Mouse (Mus musculus): ENCODE results near the gene E130309D02Rik. TPM values are rescaled to one million over a fixed set of nuclear protein-coding genes. Genes with fewer than 3 reads are reported as not detected.

Gene E130309D02Rik
- total RNA-seq, 2 experiments from 2014 or later = 22.9 to 34.2 TPM

GRCm38 (mm10) chr5:143314183-143314729, 904 bp downstream of the E130309D02Rik start:
- no peak for DNase-seq (ENCODE audit: low spot score in 2 of 2)

- peak; percentile 70 to 76 for DNase-seq (ENCODE audit: low spot score in 2 of 2)
Observed at GRCm38 (mm10) chr5:143311886-143312285, 3.3 kb downstream of the E130309D02Rik start.

- DNase-seq (ENCODE audit: low spot score in 2 of 2) = no peak
Observed at GRCm38 (mm10) chr5:143309916-143310315, 5.2 kb downstream of the E130309D02Rik start.

GRCm38 (mm10) chr5:143308825-143309224, 6.3 kb downstream of the E130309D02Rik start:
- no peak for DNase-seq (ENCODE audit: low spot score in 2 of 2)

GRCm38 (mm10) chr5:143304251-143304650, 10.9 kb downstream of the E130309D02Rik start:
- DNase-seq (ENCODE audit: low spot score in 2 of 2) = no peak

GRCm38 (mm10) chr5:143301296-143301695, 13.9 kb downstream of the E130309D02Rik start:
- no peak for DNase-seq (ENCODE audit: low spot score in 2 of 2)

- peak; percentile 47 to 61 for DNase-seq (ENCODE audit: low spot score in 2 of 2)
Observed at GRCm38 (mm10) chr5:143299686-143300085, 15.5 kb downstream of the E130309D02Rik start.

GRCm38 (mm10) chr5:143298391-143298790, 16.8 kb downstream of the E130309D02Rik start:
- DNase-seq (ENCODE audit: low spot score in 2 of 2) = no peak

GRCm38 (mm10) chr5:143297986-143298385, 17.2 kb downstream of the E130309D02Rik start:
- no peak for DNase-seq (ENCODE audit: low spot score in 2 of 2)

- no peak for DNase-seq (ENCODE audit: low spot score in 2 of 2)
Observed at GRCm38 (mm10) chr5:143295330-143295729, 19.8 kb downstream of the E130309D02Rik start.

GRCm38 (mm10) chr5:143294862-143295261, 20.3 kb downstream of the E130309D02Rik start:
- DNase-seq (ENCODE audit: low spot score in 2 of 2) = no peak

GRCm38 (mm10) chr5:143293404-143293803, 21.8 kb downstream of the E130309D02Rik start, which contains the start of gene Zfp853:
TSS of gene Zfp853 (minus strand) at chr5:143293623.
- no peak for DNase-seq (ENCODE audit: low spot score in 2 of 2)

- DNase-seq (ENCODE audit: low spot score in 2 of 2) = no peak
Observed at GRCm38 (mm10) chr5:143292879-143293278, 22.3 kb downstream of the E130309D02Rik start.

- no peak for DNase-seq (ENCODE audit: low spot score in 2 of 2)
Observed at GRCm38 (mm10) chr5:143289299-143289698, 25.9 kb downstream of the E130309D02Rik start.

GRCm38 (mm10) chr5:143288378-143288911, 26.7 kb downstream of the E130309D02Rik start:
- no peak for DNase-seq (ENCODE audit: low spot score in 2 of 2)

GRCm38 (mm10) chr5:143287774-143288328, 27.3 kb downstream of the E130309D02Rik start:
- DNase-seq (ENCODE audit: low spot score in 2 of 2) = no peak

GRCm38 (mm10) chr5:143284762-143285161, 30.4 kb downstream of the E130309D02Rik start:
- no peak for DNase-seq (ENCODE audit: low spot score in 2 of 2)

GRCm38 (mm10) chr5:143279247-143279646, 35.9 kb downstream of the E130309D02Rik start:
- no peak for DNase-seq (ENCODE audit: low spot score in 2 of 2)

- DNase-seq (ENCODE audit: low spot score in 2 of 2) = no peak
Observed at GRCm38 (mm10) chr5:143275761-143276160, 39.4 kb downstream of the E130309D02Rik start.

- no peak for DNase-seq (ENCODE audit: low spot score in 2 of 2)
Observed at GRCm38 (mm10) chr5:143272540-143273330, 42.4 kb downstream of the E130309D02Rik start.

GRCm38 (mm10) chr5:143272108-143272507, 43.1 kb downstream of the E130309D02Rik start:
- no peak for DNase-seq (ENCODE audit: low spot score in 2 of 2)

GRCm38 (mm10) chr5:143271642-143272041, 43.5 kb downstream of the E130309D02Rik start:
- no peak for DNase-seq (ENCODE audit: low spot score in 2 of 2)

All from adrenal gland, adult 18-20 months (tissue).